ENCODE assay signal across 8 mouse cellular contexts in genomic region chr5:106695141-106695540, GRCm38 (mm10). TPM values are rescaled to one million over a fixed set of nuclear protein-coding genes. Genes with fewer than 3 reads are reported as not detected.
DNase-seq lines count a peak whose midpoint lies in the region; ATAC-seq and TF ChIP-seq lines count a peak whose summit lies in the region.

No protein-coding gene starts in this region.

- WGBS in kidney, adult 2 months, result 17% methylated on average over 9 of the region's 9 CpGs
- 50% methylated on average over 9 of the region's 9 CpGs for WGBS in hindbrain, embryonic 11.5 days
- WGBS in midbrain, embryonic 13.5 days, result 41% methylated on average over 9 of the region's 9 CpGs

- ATAC-seq in hindbrain, embryonic 11.5 days (ENCODE audit: low FRiP score), result no peak
- no peak for ATAC-seq in midbrain, embryonic 13.5 days

- H3K27ac ChIP-seq in kidney, adult 2 months (ENCODE audit: insufficient read depth, low read depth, low read length), result no peak overlapping the region
- no peak overlapping the region for H3K27ac ChIP-seq in hindbrain, embryonic 11.5 days (ENCODE audit: low read depth, low read length)
- H3K27ac ChIP-seq in midbrain, embryonic 13.5 days, result peak overlapping the region; percentile 99; the same call in 1 of the 2 replicates

- TF ChIP-seq CTCF in kidney, adult 2 months (conservative IDR thresholded peaks at IDR 0.05; ENCODE audit: insufficient read depth, insufficient read length, low read depth, low read length), result no peak

- peak; percentile 9 for DNase-seq in kidney, adult 2 months
- DNase-seq in kidney, adult 18-20 months, result no peak
- peak; percentile 39 for DNase-seq in NIH3T3 (ENCODE audit: low read depth)
- peak; percentile 27 for DNase-seq in hindbrain, embryonic 11.5 days (ENCODE audit: low spot score)
- DNase-seq in left cerebral cortex, postnatal 10 days (ENCODE audit: extremely low spot score in 1 of 2, low spot score in 2 of 2), result no peak
- no peak for DNase-seq in right cerebral cortex, postnatal 25 days
- no peak for DNase-seq in spleen, adult 18-20 months

- no peaks in the 10 kb centered on the region for H3K27me3 ChIP-seq in kidney, adult 2 months (replicated peaks; ENCODE audit: control insufficient read depth, insufficient read depth, low read length)
- H3K27me3 ChIP-seq in hindbrain, embryonic 11.5 days (ENCODE audit: control insufficient read depth, insufficient read depth, low read length), result no peaks in the 10 kb centered on the region
- H3K27me3 ChIP-seq in midbrain, embryonic 13.5 days, result no peaks in the 10 kb centered on the region

- no peak for TF ChIP-seq POLR2A in kidney, adult 2 months (IDR thresholded peaks at IDR 0.05; ENCODE audit: low read depth, low read length)

- intact Hi-C loops in left cerebral cortex, postnatal 10 days (cut with DNase I), result loop anchor here (10.0 kb wide), 1 partner anchor 230 kb away; no protein-coding TSS in a partner anchor

- H3K4me2 ChIP-seq in hindbrain, embryonic 11.5 days (replicated peaks; ENCODE audit: low read depth, low read length), result peak overlapping the region; percentile 71
- peak overlapping the region; percentile 63 for H3K4me2 ChIP-seq in midbrain, embryonic 13.5 days (replicated peaks)

- peak overlapping the region; percentile 99 for H3K9ac ChIP-seq in hindbrain, embryonic 11.5 days (ENCODE audit: low read depth, low read length)
- H3K9ac ChIP-seq in midbrain, embryonic 13.5 days (replicated peaks), result peak overlapping the region; percentile 96

- H3K4me1 ChIP-seq in kidney, adult 2 months (ENCODE audit: control insufficient read depth, insufficient read depth, low read length), result peaks cover 6% of the 10 kb centered on the region; the same call in 1 of the 2 replicates
- H3K4me1 ChIP-seq in hindbrain, embryonic 11.5 days (replicated peaks; ENCODE audit: control insufficient read depth, insufficient read depth, low read length), result peaks cover 6% of the 10 kb centered on the region; the same call in 1 of the 2 replicates
- H3K4me1 ChIP-seq in midbrain, embryonic 13.5 days (replicated peaks), result peaks cover 43% of the 10 kb centered on the region

- H3K4me3 ChIP-seq in kidney, adult 2 months (ENCODE audit: insufficient read depth, low read depth, low read length), result peak overlapping the region; percentile 75
- peak overlapping the region; percentile 90 for H3K4me3 ChIP-seq in hindbrain, embryonic 11.5 days (ENCODE audit: low read depth, low read length)
- peak overlapping the region; percentile 88 for H3K4me3 ChIP-seq in midbrain, embryonic 13.5 days (replicated peaks)

- no peaks in the 10 kb centered on the region for H3K36me3 ChIP-seq in kidney, adult 2 months (ENCODE audit: control insufficient read depth, insufficient read depth, low read length)
- H3K36me3 ChIP-seq in hindbrain, embryonic 11.5 days (ENCODE audit: control insufficient read depth, insufficient read depth, low read length), result no peaks in the 10 kb centered on the region
- no peaks in the 10 kb centered on the region for H3K36me3 ChIP-seq in midbrain, embryonic 13.5 days

- H3K9me3 ChIP-seq in hindbrain, embryonic 11.5 days (ENCODE audit: control insufficient read depth, low read length), result no peaks in the 10 kb centered on the region
- no peaks in the 10 kb centered on the region for H3K9me3 ChIP-seq in midbrain, embryonic 13.5 days

RNA-seq across cellular contexts. Expression of gene Zfp644, which starts 1.9 kb away (rescaled TPM):
- 11.3 and 12.4 TPM in 2 replicates for polyA plus RNA-seq in kidney, adult 2 months (2012; rRNA removed)
- polyA plus RNA-seq in hindbrain, embryonic 11.5 days (2014; fragmentation: Nextera tagmentation; extraction: Ambion mirVana), result 86.4 and 119 TPM in 2 replicates
- polyA plus RNA-seq in midbrain, embryonic 13.5 days (2015; fragmentation: Nextera tagmentation; extraction: Ambion mirVana), result 84.5 and 89.7 TPM in 2 replicates
- 10 to 100 TPM; 91.0 to 91.7 TPM for total RNA-seq in left cerebral cortex, postnatal 10 days (2021)

Comparison
In these comparisons a context has a peak if more than half of its experiments do, and no peak if none do; other contexts are left out.
1. DNase-seq: peak in kidney, adult 2 months (single experiment), NIH3T3 (single experiment) and hindbrain, embryonic 11.5 days (single experiment); none in kidney, adult 18-20 months (single experiment), left cerebral cortex, postnatal 10 days (0 of 2), right cerebral cortex, postnatal 25 days (single experiment) and spleen, adult 18-20 months (0 of 2).
2. Peak in every context shown above with its lines, with median percentiles within 50 percentile points of each other: H3K4me3 ChIP-seq.